Mouse (Mus musculus) liver, embryonic 13.5 days (tissue): ENCODE results near the gene Ldoc1. TPM values are rescaled to one million over a fixed set of nuclear protein-coding genes. Genes with fewer than 3 reads are reported as not detected.

ENCODE experiments used
- ATAC-seq: fragments of 200-750 bp; cut with Nextera tagmentation; 2 replicates; pipeline ENCODE4 v1.8.0; 2017; ENCODE audit warnings: low read depth, mild to moderate bottlenecking, moderate number of reproducible peaks, moderate library complexity
- DNase-seq: peaks from one replicate; pipeline ENCODE4 v3.0.0; 2022
- H3K27ac ChIP-seq: fragments of 300-500 bp; sonication (generic); 2 replicates; pipeline ENCODE4 v1.5.1; 2015; ENCODE audit warnings: moderate library complexity, mild to moderate bottlenecking, inconsistent platforms
- H3K27me3 ChIP-seq: fragments of 300-500 bp; sonication (generic); 2 replicates; pipeline ENCODE4 v1.6.1; 2015; ENCODE audit warnings: mild to moderate bottlenecking, inconsistent platforms
- H3K36me3 ChIP-seq: fragments of 300-500 bp; sonication (generic); 2 replicates; pipeline ENCODE4 v1.6.1; 2015; ENCODE audit warnings: mild to moderate bottlenecking, inconsistent platforms
- H3K4me1 ChIP-seq: fragments of 300-500 bp; sonication (generic); replicated peaks from 2 replicates; pipeline ENCODE4 v1.6.1; 2015; ENCODE audit warnings: inconsistent platforms
- H3K4me2 ChIP-seq: fragments of 300-500 bp; sonication (generic); 2 replicates; pipeline ENCODE4 v1.6.1; 2015; ENCODE audit warnings: inconsistent platforms, mild to moderate bottlenecking, moderate library complexity
- H3K4me3 ChIP-seq: fragments of 300-500 bp; sonication (generic); replicated peaks from 2 replicates; pipeline ENCODE4 v1.5.1; 2015; ENCODE audit warnings: mild to moderate bottlenecking, inconsistent platforms
- H3K9ac ChIP-seq: fragments of 300-500 bp; sonication (generic); 2 replicates; pipeline ENCODE4 v1.6.1; 2015; ENCODE audit warnings: mild to moderate bottlenecking, inconsistent platforms
- H3K9me3 ChIP-seq: fragments of 300-500 bp; sonication (generic); replicated peaks from 2 replicates; pipeline ENCODE4 v1.6.1; 2016; ENCODE audit warnings: inconsistent platforms
- WGBS: fragments of 180-500 bp; shearing (Covaris S2); methylation state at CpG from one replicate; pipeline ENCODE4 v1.1.7; 2015; ENCODE audit not compliant: insufficient replicate concordance; 5-methylcytosine and 5-hydroxymethylcytosine counted together
- polyA plus RNA-seq: library from polyadenylated mRNA; unstranded; fragments of >200 nt; fragmentation: Nextera tagmentation; extraction: Ambion mirVana; gene quantifications from 2 replicates; pipeline ENCODE4 v1.2.1, GENCODE M21; 2015

The Ldoc1 gene
- polyA plus RNA-seq, result 0.08 and 0.09 TPM in 2 replicates

GRCm38 (mm10) chrX:61709302-61710033 lies at the start of gene Ldoc1:
Gene Ldoc1, plus strand, starts transcription at chrX:61709497.
- no peaks in the 10 kb centered on the region for H3K36me3 ChIP-seq
- 32% methylated on average over 34 of the region's 34 CpGs for WGBS
- DNase-seq, result no peak
- ATAC-seq, result no peak
- no peak within 1 kb of the TSS for H3K27ac ChIP-seq
- H3K9ac ChIP-seq, result no peak within 1 kb of the TSS
- no peak within 1 kb of the TSS for H3K4me3 ChIP-seq
- peak within 1 kb of the TSS; percentile 21; the same call in 1 of the 2 replicates for H3K4me2 ChIP-seq
- H3K27me3 ChIP-seq, result no peaks in the 10 kb centered on the region
- H3K9me3 ChIP-seq, result no peaks in the 10 kb centered on the region
- no peaks in the 10 kb centered on the region for H3K4me1 ChIP-seq

- Histone ChIP-seq H3K9me3 (no peaks in the 10 kb centered on the region), H3K36me3 (no peaks in the 10 kb centered on the region), H3K27ac (no peak overlapping the region), H3K4me2 (no peak overlapping the region), H3K27me3 (no peaks in the 10 kb centered on the region), H3K4me3 (no peak overlapping the region), H3K9ac (no peak overlapping the region), H3K4me1 (no peaks in the 10 kb centered on the region)
- WGBS, result 65% methylated on average over 7 of the region's 7 CpGs
- DNase-seq, result no peak
- ATAC-seq, result no peak
Observed at GRCm38 (mm10) chrX:61710131-61710530, 834 bp downstream of the Ldoc1 start.

- H3K36me3 ChIP-seq, result no peaks in the 10 kb centered on the region
- no peak for DNase-seq
- no peaks in the 10 kb centered on the region for H3K27me3 ChIP-seq
- H3K4me1 ChIP-seq, result no peaks in the 10 kb centered on the region
- no peak overlapping the region for H3K4me3 ChIP-seq
- H3K27ac ChIP-seq, result no peak overlapping the region
- H3K9me3 ChIP-seq, result no peaks in the 10 kb centered on the region
- ATAC-seq, result peak; percentile 31; the same call in 1 of the 2 replicates
- H3K9ac ChIP-seq, result no peak overlapping the region
- 12% methylated on average over 12 of the region's 12 CpGs for WGBS
- peak overlapping the region; percentile 30 for H3K4me2 ChIP-seq
Observed at GRCm38 (mm10) chrX:61722281-61723028, 13.2 kb downstream of the Ldoc1 start.

GRCm38 (mm10) chrX:61723029-61723980 lies 14.0 kb downstream of the Ldoc1 start:
- Histone ChIP-seq H3K27ac (no peak overlapping the region), H3K4me2 (peak overlapping the region; percentile 30), H3K27me3 (no peaks in the 10 kb centered on the region), H3K4me1 (no peaks in the 10 kb centered on the region), H3K9ac (no peak overlapping the region), H3K9me3 (no peaks in the 10 kb centered on the region), H3K4me3 (no peak overlapping the region), H3K36me3 (no peaks in the 10 kb centered on the region)
- no peak for DNase-seq
- peak; percentile 20 for ATAC-seq
- 23% methylated on average over 9 of the region's 9 CpGs for WGBS

GRCm38 (mm10) chrX:61727516-61728310 lies 18.4 kb downstream of the Ldoc1 start:
- WGBS, result 47% methylated on average over 2 of the region's 2 CpGs
- ATAC-seq (no peak), DNase-seq (no peak)
- H3K9ac ChIP-seq, result no peak overlapping the region
- no peaks in the 10 kb centered on the region for H3K9me3 ChIP-seq
- no peaks in the 10 kb centered on the region for H3K36me3 ChIP-seq
- H3K4me3 ChIP-seq, result no peak overlapping the region
- no peaks in the 10 kb centered on the region for H3K27me3 ChIP-seq
- no peak overlapping the region for H3K27ac ChIP-seq
- H3K4me1 ChIP-seq, result no peaks in the 10 kb centered on the region
- H3K4me2 ChIP-seq, result no peak overlapping the region
